Mouse (Mus musculus): Measurements from ENCODE around the gene En1. TPM values are rescaled to one million over a fixed set of nuclear protein-coding genes. Genes with fewer than 3 reads are reported as not detected.

Gene En1
- polyA plus RNA-seq, 1 experiment from 2014 or later, result not detected

DNA sequence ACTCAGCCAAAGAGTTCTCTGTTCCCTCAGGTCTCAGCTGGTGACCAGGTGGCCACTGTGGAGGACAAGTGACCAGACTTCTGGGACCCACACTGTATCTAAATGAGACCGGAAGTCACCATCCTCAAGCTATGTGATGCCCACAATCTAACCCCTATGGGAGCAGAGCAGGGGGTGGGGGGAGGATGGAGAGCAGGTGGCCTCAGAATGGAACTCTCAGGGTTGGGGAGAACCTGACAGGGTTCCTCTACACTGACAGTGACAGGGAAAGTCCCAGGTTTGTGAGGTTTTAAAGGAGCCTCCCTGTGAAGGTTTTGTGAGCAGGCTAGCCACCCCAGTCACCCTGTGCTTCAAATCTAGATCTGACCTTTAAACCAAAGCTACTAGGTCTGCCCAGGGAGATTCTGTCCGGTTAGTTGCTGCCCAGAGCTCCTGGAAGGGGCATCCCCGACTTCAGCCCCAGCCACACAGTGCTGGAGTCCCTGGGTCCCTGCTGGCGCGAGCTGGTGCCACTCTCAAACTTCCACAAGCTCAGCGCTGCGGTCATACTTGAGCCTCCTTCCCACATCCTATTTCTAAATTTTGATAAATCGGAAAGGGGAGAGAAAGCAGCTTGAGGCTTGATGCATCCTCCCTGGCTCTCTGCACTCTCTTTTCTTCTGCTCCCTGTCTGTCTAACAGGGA is 8.8 kb upstream of the En1 start:
- no peak overlapping the region for H3K27ac ChIP-seq
- H3K9me3 ChIP-seq (replicated peaks), result no peaks in the 10 kb centered on the region
- no peak overlapping the region for H3K9ac ChIP-seq
- DNase-seq (no peak), ATAC-seq (ENCODE audit: low read depth) (no peak)
- H3K4me3 ChIP-seq (replicated peaks), result no peak overlapping the region
- no peaks in the 10 kb centered on the region for H3K4me1 ChIP-seq (replicated peaks)
- no peak overlapping the region for H3K4me2 ChIP-seq
- peaks cover 83% of the 10 kb centered on the region for H3K27me3 ChIP-seq
- no peaks in the 10 kb centered on the region for H3K36me3 ChIP-seq
- WGBS (ENCODE audit: insufficient replicate concordance), result 19% methylated on average over 8 of the region's 8 CpGs

DNA sequence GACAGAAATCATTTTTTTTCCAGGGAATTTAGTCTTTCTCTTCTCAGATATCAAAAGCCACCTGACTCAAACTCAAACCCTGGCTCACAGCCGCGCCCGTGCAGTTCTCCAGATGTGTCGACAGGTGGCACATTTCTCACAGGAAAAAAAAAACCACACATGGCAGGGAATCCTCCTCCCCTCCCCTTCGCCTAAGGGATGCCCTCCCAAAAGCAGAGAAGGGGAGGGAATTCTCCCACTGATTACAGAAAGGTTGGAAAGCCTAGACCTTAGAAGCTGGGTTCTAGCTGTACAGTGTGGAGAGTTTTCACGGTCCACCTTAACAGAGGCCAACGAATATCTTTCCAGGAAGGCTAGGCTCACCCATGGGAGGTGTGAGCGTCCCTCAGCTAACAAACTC is 7.6 kb upstream of the En1 start:
- DNase-seq, result no peak
- no peaks in the 10 kb centered on the region for H3K4me1 ChIP-seq (replicated peaks)
- WGBS (ENCODE audit: insufficient replicate concordance), result 1% methylated on average over 8 of the region's 8 CpGs

DNA sequence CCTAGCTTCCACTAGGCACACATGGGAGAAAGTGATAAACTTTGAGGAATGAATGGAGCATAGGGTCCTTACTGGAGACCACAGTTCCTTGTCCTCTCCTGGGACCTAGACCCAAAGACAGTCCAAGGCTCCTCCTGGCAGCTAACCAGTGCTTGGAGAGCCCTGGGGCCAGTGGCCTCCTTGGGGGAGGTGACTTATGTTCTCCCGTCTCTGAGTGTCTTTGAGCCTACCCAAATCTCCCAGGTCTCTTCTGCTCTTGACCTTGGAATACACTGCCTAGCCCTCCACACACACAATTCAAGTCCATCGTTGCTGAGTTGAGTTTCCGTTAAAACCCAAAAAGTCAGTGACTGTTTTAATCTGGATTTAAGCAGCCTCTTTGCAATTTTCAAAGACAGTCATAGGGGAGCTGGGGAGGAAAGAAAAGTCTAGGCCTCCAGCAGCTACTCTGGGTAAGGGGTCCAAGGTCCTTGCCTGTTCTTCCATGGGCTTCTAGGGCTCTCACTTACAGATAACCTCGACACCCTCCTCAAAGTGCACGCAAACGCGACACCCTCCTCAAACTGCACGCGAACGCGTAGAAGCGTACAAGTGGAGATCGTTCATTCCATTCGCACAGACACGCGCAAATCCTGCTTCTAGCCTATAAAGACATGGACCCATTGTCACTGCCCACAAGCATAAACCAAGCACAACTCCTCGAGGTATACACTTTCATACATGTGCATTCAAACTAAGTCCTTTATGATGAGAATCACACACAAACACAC is 6.6 kb upstream of the En1 start:
- H3K9ac ChIP-seq, result no peak overlapping the region
- H3K27ac ChIP-seq, result no peak overlapping the region
- no peak overlapping the region for H3K4me3 ChIP-seq (replicated peaks)
- WGBS (ENCODE audit: insufficient replicate concordance), result 3% methylated on average over 17 of the region's 17 CpGs
- H3K9me3 ChIP-seq (replicated peaks), result no peaks in the 10 kb centered on the region
- ATAC-seq (ENCODE audit: low read depth), result no peak
- H3K4me2 ChIP-seq, result no peak overlapping the region
- H3K27me3 ChIP-seq, result peaks cover 98% of the 10 kb centered on the region
- no peaks in the 10 kb centered on the region for H3K36me3 ChIP-seq
- DNase-seq, result no peak
- no peaks in the 10 kb centered on the region for H3K4me1 ChIP-seq (replicated peaks)

More for the DNA sequence above, 7.6 kb upstream of the En1 start:
- H3K27ac ChIP-seq, result no peak overlapping the region
- H3K36me3 ChIP-seq, result no peaks in the 10 kb centered on the region
- H3K27me3 ChIP-seq, result peaks cover 91% of the 10 kb centered on the region
- H3K9ac ChIP-seq, result no peak overlapping the region
- no peak overlapping the region for H3K4me2 ChIP-seq
- no peak overlapping the region for H3K4me3 ChIP-seq (replicated peaks)
- no peaks in the 10 kb centered on the region for H3K9me3 ChIP-seq (replicated peaks)
- ATAC-seq (ENCODE audit: low read depth), result no peak

DNA sequence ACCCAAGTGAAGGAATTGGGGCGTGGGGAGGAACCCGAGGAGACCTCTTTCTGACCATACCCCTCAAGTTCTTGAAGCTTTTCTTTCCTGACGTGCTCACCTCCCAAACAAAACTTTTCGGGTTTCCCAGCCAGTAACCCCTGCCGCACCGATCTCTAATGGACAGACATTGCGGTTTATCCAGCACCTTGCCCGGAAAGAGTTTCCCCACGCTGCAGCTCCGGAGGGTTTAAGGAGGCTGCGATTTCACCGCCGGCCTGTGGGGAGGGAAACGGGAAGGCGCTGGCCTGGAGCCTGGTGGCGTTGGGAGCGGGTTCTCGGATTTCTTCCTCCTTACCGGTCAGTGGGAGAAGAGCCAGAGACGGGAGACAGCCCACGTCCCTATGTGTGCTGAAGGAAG is 5.9 kb upstream of the En1 start:
- H3K4me1 ChIP-seq (replicated peaks), result no peaks in the 10 kb centered on the region
- no peak overlapping the region for H3K27ac ChIP-seq
- H3K9me3 ChIP-seq (replicated peaks), result no peaks in the 10 kb centered on the region
- no peak for ATAC-seq (ENCODE audit: low read depth)
- 0 out of 2 replicates have a peak overlapping the region, but pooled peaks have one; percentile 17 for H3K4me2 ChIP-seq
- peaks cover 98% of the 10 kb centered on the region for H3K27me3 ChIP-seq
- under 1% methylated on average over 21 of the region's 21 CpGs for WGBS (ENCODE audit: insufficient replicate concordance)
- no peak overlapping the region for H3K9ac ChIP-seq
- H3K4me3 ChIP-seq (replicated peaks), result no peak overlapping the region
- no peak for DNase-seq
- no peaks in the 10 kb centered on the region for H3K36me3 ChIP-seq

DNA sequence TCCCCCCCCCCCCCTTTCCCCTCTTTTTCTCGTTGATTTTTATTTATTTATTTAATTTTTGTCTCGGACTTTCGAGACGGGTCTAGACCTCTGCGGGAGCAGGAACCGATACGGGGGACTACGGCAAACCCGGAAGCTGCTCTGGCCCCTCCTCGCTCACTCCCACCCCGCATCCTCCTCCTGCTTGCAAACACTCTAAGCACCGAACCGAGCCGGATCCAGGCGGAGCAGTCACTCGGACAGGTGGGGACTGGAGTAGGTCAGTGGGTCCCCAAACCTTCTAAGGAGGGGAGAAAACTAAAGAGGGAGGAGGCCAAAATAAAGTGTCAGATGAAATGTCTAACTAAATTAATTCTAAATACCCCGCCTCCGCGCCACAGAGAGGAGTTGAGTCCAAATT is 5.4 kb upstream of the En1 start:
- DNase-seq (no peak), ATAC-seq (ENCODE audit: low read depth) (no peak)
- H3K4me1 ChIP-seq (replicated peaks), result no peaks in the 10 kb centered on the region
- H3K4me3 ChIP-seq (replicated peaks), result no peak overlapping the region; the same call in 1 of the 2 replicates
- under 1% methylated on average over 19 of the region's 19 CpGs for WGBS (ENCODE audit: insufficient replicate concordance)
- no peaks in the 10 kb centered on the region for H3K9me3 ChIP-seq (replicated peaks)
- H3K4me2 ChIP-seq, result no peak overlapping the region
- H3K9ac ChIP-seq, result no peak overlapping the region
- no peak overlapping the region for H3K27ac ChIP-seq
- H3K27me3 ChIP-seq, result peaks cover 100% of the 10 kb centered on the region
- no peaks in the 10 kb centered on the region for H3K36me3 ChIP-seq

DNA sequence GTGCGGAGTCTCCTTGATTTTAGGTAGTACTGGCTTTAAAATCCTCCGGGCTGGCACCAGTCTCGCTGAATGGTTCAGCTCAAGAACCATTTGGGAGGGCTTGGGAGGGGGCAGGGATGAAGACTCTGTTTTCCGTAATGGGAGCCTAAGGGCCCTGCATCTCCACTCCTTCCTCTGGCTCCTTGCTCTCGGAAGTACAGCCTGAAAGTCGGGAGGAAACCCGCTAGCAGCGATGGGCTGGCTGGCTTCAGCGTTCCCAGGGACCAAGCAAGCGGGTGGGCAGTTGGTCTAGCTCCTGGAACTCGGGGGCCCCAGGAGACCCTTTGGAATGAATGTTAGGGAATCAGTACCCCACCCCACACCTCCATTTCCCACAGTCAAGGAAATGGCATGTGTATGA is 4.9 kb upstream of the En1 start:
- ATAC-seq (ENCODE audit: low read depth) (no peak), DNase-seq (no peak)
- H3K27ac ChIP-seq, result no peak overlapping the region
- no peak overlapping the region for H3K4me3 ChIP-seq (replicated peaks)
- no peak overlapping the region for H3K4me2 ChIP-seq
- no peaks in the 10 kb centered on the region for H3K9me3 ChIP-seq (replicated peaks)
- no peak overlapping the region for H3K9ac ChIP-seq
- H3K27me3 ChIP-seq, result peaks cover 100% of the 10 kb centered on the region
- H3K36me3 ChIP-seq, result no peaks in the 10 kb centered on the region
- under 1% methylated on average over 11 of the region's 11 CpGs for WGBS (ENCODE audit: insufficient replicate concordance)
- 0 out of 2 replicates have a peak, but pooled peaks cover 3% of the 10 kb centered on the region for H3K4me1 ChIP-seq (replicated peaks)

DNA sequence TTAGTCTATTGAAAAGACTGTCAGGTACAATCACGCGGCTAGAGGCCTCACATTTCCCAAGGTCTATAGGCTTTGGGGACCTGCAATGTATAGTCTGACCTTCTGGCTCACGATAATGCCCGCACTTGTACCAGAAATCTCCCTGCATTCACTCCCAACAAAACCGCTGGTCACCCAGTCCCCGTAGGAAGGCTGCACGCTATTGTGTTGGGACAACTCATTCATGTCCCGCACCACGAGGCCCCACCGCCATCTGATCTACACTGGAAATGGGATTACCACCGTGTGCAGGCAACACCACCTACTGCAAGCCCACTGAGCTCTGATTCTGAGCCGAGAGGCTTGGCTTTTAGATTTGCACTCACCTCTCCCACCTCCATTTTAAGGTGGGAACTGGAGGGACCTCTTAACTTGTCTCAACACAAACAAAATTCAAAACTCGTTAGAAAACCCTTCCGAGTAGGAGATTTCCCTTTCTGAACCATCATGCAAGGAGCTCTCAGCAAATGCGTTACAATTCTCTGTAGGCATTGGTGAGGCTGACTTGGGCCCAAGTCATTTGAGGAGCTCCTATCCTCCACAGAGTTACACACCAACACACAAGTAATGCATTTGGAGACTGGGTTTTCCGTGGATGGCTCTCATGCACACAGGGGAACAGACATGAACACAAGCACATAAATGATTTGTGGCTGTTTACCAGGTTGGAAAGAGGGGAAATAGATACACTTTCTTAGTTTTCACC is 3.9 kb upstream of the En1 start:
- WGBS (ENCODE audit: insufficient replicate concordance), result 2% methylated on average over 16 of the region's 16 CpGs

DNA sequence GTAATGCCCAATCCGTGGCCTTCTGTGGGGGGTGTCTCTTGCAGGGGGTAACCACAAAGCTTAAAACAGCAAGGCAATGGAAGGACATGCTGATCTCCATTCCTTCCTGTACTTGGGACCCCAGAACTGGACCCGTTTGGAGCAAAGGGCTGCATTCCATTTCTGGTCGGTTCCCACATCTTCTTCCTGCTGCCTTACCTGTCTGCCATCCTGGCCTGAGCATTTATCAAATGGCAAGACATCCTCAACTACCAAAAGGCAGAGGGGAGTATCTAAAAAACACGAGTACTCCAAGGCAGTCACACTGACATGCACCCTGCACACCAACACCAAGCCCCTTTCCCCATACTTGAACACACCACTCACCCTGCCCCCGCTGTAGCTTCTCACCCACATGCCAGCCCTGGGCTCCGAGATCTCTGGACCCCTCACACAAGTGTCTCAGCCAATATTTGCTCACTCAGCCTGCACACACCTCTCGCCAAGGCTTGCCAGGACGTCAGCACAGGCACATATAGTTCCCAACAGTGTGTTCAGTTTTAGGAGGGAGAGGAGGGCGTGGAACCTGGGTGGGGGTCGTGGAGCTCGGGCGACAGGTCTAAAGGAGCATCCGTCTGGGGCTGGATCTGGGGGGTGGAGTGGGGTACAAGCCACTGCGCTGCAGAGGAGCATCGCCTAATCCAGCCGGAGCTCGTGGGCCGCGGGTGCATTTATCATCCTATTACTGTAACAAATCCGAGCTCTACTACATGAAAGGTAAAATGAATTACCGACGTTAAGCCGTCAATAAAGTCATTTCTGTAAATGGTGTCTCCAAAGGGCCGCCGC is 2.7 kb upstream of the En1 start:
- Histone ChIP-seq H3K36me3 (no peaks in the 10 kb centered on the region), H3K4me1 (replicated peaks) (peaks cover 7% of the 10 kb centered on the region; the same call in 1 of the 2 replicates), H3K27ac (no peak overlapping the region), H3K4me2 (no peak overlapping the region), H3K9ac (no peak overlapping the region), H3K4me3 (replicated peaks) (no peak overlapping the region), H3K9me3 (replicated peaks) (no peaks in the 10 kb centered on the region), H3K27me3 (peaks cover 100% of the 10 kb centered on the region)
- ATAC-seq (ENCODE audit: low read depth) (no peak), DNase-seq (no peak)
- 3% methylated on average over 25 of the region's 25 CpGs for WGBS (ENCODE audit: insufficient replicate concordance)

More for the DNA sequence above, 3.9 kb upstream of the En1 start:
- H3K27me3 ChIP-seq, result peaks cover 100% of the 10 kb centered on the region
- ATAC-seq (ENCODE audit: low read depth) (no peak), DNase-seq (no peak)
- no peak overlapping the region for H3K4me3 ChIP-seq (replicated peaks)
- H3K4me1 ChIP-seq (replicated peaks), result peaks cover 7% of the 10 kb centered on the region; the same call in 1 of the 2 replicates
- no peak overlapping the region for H3K4me2 ChIP-seq
- no peaks in the 10 kb centered on the region for H3K36me3 ChIP-seq
- H3K9me3 ChIP-seq (replicated peaks), result no peaks in the 10 kb centered on the region
- H3K27ac ChIP-seq, result no peak overlapping the region
- no peak overlapping the region for H3K9ac ChIP-seq

DNA sequence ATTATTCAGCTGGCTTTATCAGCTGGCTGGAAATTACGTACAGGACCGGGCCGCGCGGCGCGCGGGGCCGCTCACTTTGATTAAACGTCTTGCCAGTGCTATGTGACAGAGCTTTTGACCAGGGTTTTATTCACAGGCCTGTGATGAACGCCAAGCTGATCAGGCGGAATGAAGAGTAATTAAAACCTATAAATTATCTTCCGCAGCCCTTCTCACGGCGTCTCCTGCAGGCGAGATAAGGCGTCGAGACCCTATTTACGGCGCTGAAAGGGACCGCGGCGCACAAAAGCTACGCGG is 2.1 kb upstream of the En1 start:
- H3K27me3 ChIP-seq, result peaks cover 100% of the 10 kb centered on the region
- H3K27ac ChIP-seq, result no peak overlapping the region
- no peak overlapping the region for H3K4me3 ChIP-seq (replicated peaks)
- H3K36me3 ChIP-seq, result no peaks in the 10 kb centered on the region
- ATAC-seq (ENCODE audit: low read depth), result no peak
- peaks cover 7% of the 10 kb centered on the region; the same call in 1 of the 2 replicates for H3K4me1 ChIP-seq (replicated peaks)
- H3K9ac ChIP-seq, result no peak overlapping the region
- no peaks in the 10 kb centered on the region for H3K9me3 ChIP-seq (replicated peaks)
- no peak overlapping the region for H3K4me2 ChIP-seq
- 1% methylated on average over 25 of the region's 25 CpGs for WGBS (ENCODE audit: insufficient replicate concordance)
- no peak for DNase-seq

DNA sequence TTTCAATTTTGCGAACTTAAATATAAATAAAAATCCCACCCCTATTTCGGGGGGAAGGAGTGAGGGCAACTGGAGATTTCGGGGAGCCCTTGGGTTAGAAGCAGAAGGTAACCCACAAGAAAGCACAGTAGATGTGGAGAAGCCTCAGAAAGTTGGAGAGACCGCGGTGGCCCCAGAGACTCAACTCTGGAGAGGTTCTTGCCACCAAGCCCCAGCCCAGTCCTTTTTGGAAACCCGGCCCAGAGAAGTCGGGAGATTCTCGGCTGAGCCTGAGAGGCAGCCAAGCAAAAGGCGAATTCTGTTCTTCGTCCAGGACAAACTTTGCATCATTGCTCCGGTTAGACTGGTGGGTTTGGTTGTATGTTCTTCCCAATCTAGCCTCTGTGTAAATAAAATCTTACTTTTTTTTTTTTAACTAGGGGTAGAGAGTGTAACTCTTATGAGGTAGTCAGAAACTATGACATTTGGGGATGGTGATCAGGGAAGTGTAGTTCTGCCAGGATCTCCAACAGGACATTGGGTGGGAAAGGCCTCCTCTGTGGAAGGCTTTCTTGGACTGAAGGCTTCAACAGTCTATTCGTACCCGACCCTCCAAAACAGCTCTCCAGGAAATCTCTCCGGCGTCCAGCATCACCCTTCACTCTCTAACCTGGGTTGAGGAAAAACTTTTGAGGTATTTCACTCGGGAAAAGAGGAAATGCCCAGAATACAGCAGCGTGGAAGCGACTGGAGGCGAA is 1.5 kb upstream of the En1 start:
- Histone ChIP-seq H3K4me2 (no peak overlapping the region), H3K27me3 (peaks cover 100% of the 10 kb centered on the region), H3K4me3 (replicated peaks) (no peak overlapping the region), H3K9me3 (replicated peaks) (no peaks in the 10 kb centered on the region), H3K9ac (no peak overlapping the region), H3K36me3 (no peaks in the 10 kb centered on the region), H3K4me1 (replicated peaks) (peaks cover 7% of the 10 kb centered on the region; the same call in 1 of the 2 replicates), H3K27ac (no peak overlapping the region)
- DNase-seq, result no peak
- no peak for ATAC-seq (ENCODE audit: low read depth)
- WGBS (ENCODE audit: insufficient replicate concordance), result 2% methylated on average over 19 of the region's 19 CpGs
